Mouse (Mus musculus): ENCODE measurements around the gene Rbm46.

GRCm38 (mm10) chr3:82810334-82811120 is 65.8 kb downstream of the Rbm46 start:
- no peak for TF ChIP-seq POLR2A (IDR thresholded peaks at IDR 0.05; ENCODE audit: borderline replicate concordance, control insufficient read depth, low read depth, low read length)
- TF ChIP-seq CTCF (IDR thresholded peaks at IDR 0.05; ENCODE audit: control insufficient read depth, insufficient read depth, low read length): no peak
